Mouse (Mus musculus) myocyte (in vitro differentiated cells): ENCODE results near the gene Actr3. TPM values are rescaled to one million over a fixed set of nuclear protein-coding genes. Genes with fewer than 3 reads are reported as not detected.
"Not testable (repeated sequence)": the region's sequence is repeated elsewhere in the genome, so short reads cannot be mapped to it uniquely, and the experiment has no call there.

Experiments used
- H3K27me3 ChIP-seq: one replicate; pipeline ENCODE4 v1.6.1; 2011; ENCODE audit not compliant: control insufficient read depth, insufficient read depth, insufficient read length
- H3K36me3 ChIP-seq: one replicate; pipeline ENCODE4 v1.6.1; 2011; ENCODE audit not compliant: control insufficient read depth, insufficient read depth
- H3K4me2 ChIP-seq: one replicate; pipeline ENCODE4 v1.6.1; 2011; ENCODE audit warnings: low read depth, control low read depth
- H3K4me3 ChIP-seq: one replicate; pipeline ENCODE4 v1.5.1; 2011; ENCODE audit warnings: mild to moderate bottlenecking, control low read depth, moderate library complexity
- H3K79me2 ChIP-seq: one replicate; pipeline ENCODE4 v1.6.1; 2011; ENCODE audit not compliant: control insufficient read depth, insufficient read depth
- H3ac ChIP-seq: one replicate; pipeline ENCODE4 v1.6.1; 2011; ENCODE audit not compliant: control insufficient read depth, insufficient read length
- CEBPB ChIP-seq: IDR thresholded peaks from 2 replicates; pipeline ENCODE4 v1.6.1; 2011; ENCODE audit warnings: mild to moderate bottlenecking, moderate library complexity; ENCODE audit not compliant: poor library complexity, insufficient read depth, severe bottlenecking
- E2F4 ChIP-seq: IDR thresholded peaks from one replicate; pipeline ENCODE4 v1.6.1; 2011; ENCODE audit warnings: mild to moderate bottlenecking, control low read depth, moderate library complexity; ENCODE audit not compliant: insufficient read depth
- MAX ChIP-seq: IDR thresholded peaks from one replicate; pipeline ENCODE4 v1.6.1; 2011; ENCODE audit warnings: low read depth, mild to moderate bottlenecking, control low read depth
- MYOD1 ChIP-seq, 3 experiments: IDR thresholded peaks; one replicate each; pipeline ENCODE4 v1.6.1; 2011; ENCODE audit warnings: control low read depth in 2 of 3, low read depth in 2 of 3, mild to moderate bottlenecking in 2 of 3, moderate library complexity in 1 of 3; ENCODE audit not compliant: insufficient read length in 2 of 3, control insufficient read depth in 1 of 3
- MYOG ChIP-seq, 3 experiments: IDR thresholded peaks; one replicate each; pipeline ENCODE4 v1.6.1; 2011; ENCODE audit warnings: control low read depth in 2 of 3, low read depth in 2 of 3, mild to moderate bottlenecking in 2 of 3; ENCODE audit not compliant: insufficient read length in 2 of 3, control insufficient read depth in 1 of 3, insufficient read depth in 1 of 3
- POLR2A ChIP-seq: IDR thresholded peaks from one replicate; pipeline ENCODE4 v1.6.1; 2011; ENCODE audit warnings: low read depth, mild to moderate bottlenecking, control low read depth, moderate library complexity; ENCODE audit not compliant: insufficient read length
- POLR2AphosphoS2 ChIP-seq: IDR thresholded peaks from one replicate; pipeline ENCODE4 v1.6.1; 2011; ENCODE audit warnings: low read depth, control low read depth; ENCODE audit not compliant: insufficient read length
- REST ChIP-seq: IDR thresholded peaks from one replicate; pipeline ENCODE4 v1.6.1; 2011; ENCODE audit warnings: mild to moderate bottlenecking, control low read depth, moderate library complexity; ENCODE audit not compliant: insufficient read depth, insufficient read length
- SRF ChIP-seq: IDR thresholded peaks from one replicate; pipeline ENCODE4 v1.6.1; 2011; ENCODE audit warnings: low read depth; ENCODE audit not compliant: control insufficient read depth, insufficient read length
- TCF12 ChIP-seq: IDR thresholded peaks from one replicate; pipeline ENCODE4 v1.6.1; 2011; ENCODE audit warnings: mild to moderate bottlenecking, control low read depth; ENCODE audit not compliant: poor library complexity, insufficient read depth, severe bottlenecking
- TCF3 ChIP-seq: IDR thresholded peaks from one replicate; pipeline ENCODE4 v1.6.1; 2011; ENCODE audit warnings: low read depth, control low read depth; ENCODE audit not compliant: insufficient read length
- USF1 ChIP-seq: IDR thresholded peaks from one replicate; pipeline ENCODE4 v1.6.1; 2011; ENCODE audit warnings: low read depth, mild to moderate bottlenecking, control low read depth, moderate library complexity
- polyA plus RNA-seq: library from polyadenylated mRNA; unstranded; fragments of >200 nt; fragmentation: generic; extraction: Trizol; gene quantifications from one replicate; pipeline ENCODE4 v1.2.1, GENCODE M21; 2012; ENCODE audit warnings: missing spikeins

Actr3 gene
- polyA plus RNA-seq, 1 experiment = 131 TPM

DNA sequence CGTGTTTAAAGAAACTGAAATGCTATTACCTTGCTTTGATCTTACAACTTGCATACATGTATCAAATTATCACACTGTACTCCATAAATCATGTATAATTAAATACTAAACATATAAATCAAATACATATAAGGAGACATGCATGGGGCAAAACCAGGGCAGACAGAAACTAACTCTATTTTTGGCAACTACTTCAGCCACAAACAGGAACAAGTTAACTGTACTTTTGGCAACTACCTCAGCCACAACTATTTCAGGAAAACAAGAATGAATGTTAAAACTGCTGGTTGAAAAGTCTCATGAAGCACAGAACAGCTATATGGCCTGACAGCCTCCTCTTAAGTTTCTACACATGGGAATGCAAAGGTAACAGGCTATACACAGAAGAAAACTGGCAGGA is 40.1 kb downstream of the Actr3 start:
- Histone ChIP-seq H3K36me3 (peaks cover 56% of the 10 kb centered on the region), H3K4me3 (no peak overlapping the region), H3K27me3 (no peaks in the 10 kb centered on the region), H3ac (no peak overlapping the region), H3K4me2 (no peak overlapping the region), H3K79me2 (no peaks in the 10 kb centered on the region)
- TF ChIP-seq REST = no peak
- TF ChIP-seq MAX = no peak
- TF ChIP-seq MYOG (IDR thresholded peaks at IDR 0.05; ENCODE audit: control insufficient read depth in 1 of 3, insufficient read depth in 1 of 3, insufficient read length in 2 of 3, low read depth in 2 of 3) = no peak
- no peak for TF ChIP-seq SRF
- no peak for TF ChIP-seq TCF12
- TF ChIP-seq USF1 = no peak
- no peak for TF ChIP-seq POLR2AphosphoS2
- TF ChIP-seq MYOD1 (IDR thresholded peaks at IDR 0.05; ENCODE audit: control insufficient read depth in 1 of 3, insufficient read length in 2 of 3, low read depth in 2 of 3) = no peak
- TF ChIP-seq E2F4 = no peak

DNA sequence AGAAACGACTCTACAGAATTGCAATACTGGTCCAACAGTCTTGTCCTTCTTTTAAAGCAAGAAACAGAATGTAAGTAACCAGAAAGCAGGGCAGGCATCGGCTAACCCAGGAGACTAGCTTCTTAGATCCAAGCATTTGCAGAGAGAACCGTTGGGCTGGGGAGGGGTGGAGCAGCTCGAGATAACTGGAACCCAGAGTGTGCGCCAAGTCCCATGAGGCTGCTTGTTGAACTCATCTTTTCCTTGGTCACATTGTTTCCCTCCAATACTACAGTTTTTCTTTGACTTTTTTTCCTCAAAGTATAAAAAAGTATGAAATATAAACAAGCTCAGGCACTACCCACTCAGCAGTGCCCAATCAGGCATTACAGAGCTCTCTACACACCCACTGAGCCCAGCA is 42.2 kb downstream of the Actr3 start:
- H3K4me2 ChIP-seq, H3K79me2 ChIP-seq, H3ac ChIP-seq, H3K27me3 ChIP-seq, H3K4me3 ChIP-seq: not testable (repeated sequence)
- peaks cover 54% of the 10 kb centered on the region for H3K36me3 ChIP-seq

- H3K36me3 ChIP-seq = peaks cover 26% of the 10 kb centered on the region
- not testable (repeated sequence) for H3ac ChIP-seq, H3K4me3 ChIP-seq, H3K27me3 ChIP-seq, H3K79me2 ChIP-seq, H3K4me2 ChIP-seq
Measured at GRCm38 (mm10) chr1:125390065-125390754, 45.3 kb downstream of the Actr3 start.

DNA sequence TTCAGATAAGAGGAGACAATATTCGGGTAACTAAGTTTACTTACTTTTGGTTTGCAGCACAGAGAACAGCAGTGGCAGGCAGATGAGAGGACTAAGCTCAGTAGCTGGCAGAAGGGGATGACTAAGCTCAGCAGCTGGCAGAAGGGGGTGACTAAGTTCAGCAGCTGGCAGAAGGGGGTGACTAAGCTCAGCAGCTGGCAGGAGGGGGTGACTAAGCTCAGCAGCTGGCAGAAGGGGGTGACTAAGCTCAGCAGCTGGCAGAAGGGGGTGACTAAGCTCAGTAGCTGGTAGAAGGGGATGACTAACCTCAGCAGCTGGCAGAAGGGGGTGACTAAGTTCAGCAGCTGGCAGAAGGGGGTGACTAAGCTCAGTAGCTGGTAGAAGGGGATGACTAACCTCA is 45.9 kb downstream of the Actr3 start:
- peaks cover 26% of the 10 kb centered on the region for H3K36me3 ChIP-seq
- not testable (repeated sequence) for H3K4me2 ChIP-seq, H3K79me2 ChIP-seq, H3ac ChIP-seq, H3K4me3 ChIP-seq, H3K27me3 ChIP-seq

- no peak overlapping the region for H3ac ChIP-seq
- no peak overlapping the region for H3K4me3 ChIP-seq
- TF ChIP-seq POLR2A = no peak
- H3K79me2 ChIP-seq = no peaks in the 10 kb centered on the region
- H3K4me2 ChIP-seq = no peak overlapping the region
- no peaks in the 10 kb centered on the region for H3K27me3 ChIP-seq
- peaks cover 19% of the 10 kb centered on the region for H3K36me3 ChIP-seq
Measured at GRCm38 (mm10) chr1:125388370-125388769, 47.2 kb downstream of the Actr3 start.

- no peaks in the 10 kb centered on the region for H3K79me2 ChIP-seq
- H3K4me2 ChIP-seq = no peak overlapping the region
- H3K27me3 ChIP-seq = no peaks in the 10 kb centered on the region
- TF ChIP-seq MYOD1 (IDR thresholded peaks at IDR 0.05; ENCODE audit: control insufficient read depth in 1 of 3, insufficient read length in 2 of 3, low read depth in 2 of 3) (no peak), MYOG (IDR thresholded peaks at IDR 0.05; ENCODE audit: control insufficient read depth in 1 of 3, insufficient read depth in 1 of 3, insufficient read length in 2 of 3, low read depth in 2 of 3) (no peak), REST (no peak), E2F4 (no peak), TCF12 (no peak), CEBPB (no peak), TCF3 (no peak), POLR2A (no peak), SRF (no peak), USF1 (no peak)
- H3K36me3 ChIP-seq = peaks cover 8% of the 10 kb centered on the region
- H3K4me3 ChIP-seq = no peak overlapping the region
- H3ac ChIP-seq = no peak overlapping the region
Measured at GRCm38 (mm10) chr1:125386217-125386616, 49.3 kb downstream of the Actr3 start.
